Mouse (Mus musculus) 416B (cell line): Measurements from ENCODE around the gene Prr36.
"Not testable (repeated sequence)": the region's sequence is repeated elsewhere in the genome, so short reads cannot be mapped to it uniquely, and the experiment has no call there.

ENCODE experiments used
- DNase-seq: peaks from one replicate; pipeline ENCODE4 v3.0.0; 2011; ENCODE audit warnings: low read depth

The Prr36 gene

DNA sequence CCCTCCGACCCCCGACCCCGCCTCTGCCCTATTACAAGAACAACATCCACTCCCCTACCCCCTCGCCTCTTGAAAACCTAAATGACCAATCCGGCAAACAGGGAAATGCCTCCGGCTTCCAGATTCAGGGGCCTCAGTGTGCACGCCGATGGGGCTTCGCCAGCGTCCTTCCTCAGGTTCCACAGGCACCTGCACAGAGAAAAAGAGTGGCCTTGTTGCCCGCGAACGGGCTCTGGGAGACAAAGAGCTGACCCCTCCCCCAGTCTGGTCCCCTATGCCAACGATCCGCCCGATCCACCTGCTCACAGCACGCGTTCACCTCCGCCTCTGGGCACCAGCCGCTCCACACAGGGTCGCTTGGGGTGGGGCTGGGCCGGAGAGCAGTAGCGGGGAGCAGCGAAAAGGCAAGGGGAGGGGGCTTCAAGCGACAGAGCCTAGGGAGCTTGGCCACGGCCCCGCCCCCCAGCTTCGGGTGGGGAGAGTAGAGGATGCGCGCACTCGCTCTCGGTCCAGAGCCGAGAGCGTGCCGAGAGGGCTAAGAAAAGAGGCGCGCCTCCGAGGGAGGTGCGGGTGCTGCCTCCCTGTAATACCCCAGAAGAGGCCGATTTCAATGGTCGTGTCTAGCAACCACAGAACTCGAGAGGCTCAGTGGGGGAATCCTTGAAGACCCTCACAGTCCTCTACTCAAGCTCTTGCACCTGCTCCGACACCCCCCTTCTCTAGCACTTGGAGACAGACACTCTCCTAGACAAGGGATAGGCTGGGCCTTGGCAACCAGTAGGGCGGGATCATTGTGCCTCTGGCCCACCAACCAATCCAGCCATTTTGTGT is at the start of gene Prr36:
TSS of gene Prr36 (minus strand) at position 669 of the 831 bp plus-strand sequence.
- DNase-seq: no peak

DNA sequence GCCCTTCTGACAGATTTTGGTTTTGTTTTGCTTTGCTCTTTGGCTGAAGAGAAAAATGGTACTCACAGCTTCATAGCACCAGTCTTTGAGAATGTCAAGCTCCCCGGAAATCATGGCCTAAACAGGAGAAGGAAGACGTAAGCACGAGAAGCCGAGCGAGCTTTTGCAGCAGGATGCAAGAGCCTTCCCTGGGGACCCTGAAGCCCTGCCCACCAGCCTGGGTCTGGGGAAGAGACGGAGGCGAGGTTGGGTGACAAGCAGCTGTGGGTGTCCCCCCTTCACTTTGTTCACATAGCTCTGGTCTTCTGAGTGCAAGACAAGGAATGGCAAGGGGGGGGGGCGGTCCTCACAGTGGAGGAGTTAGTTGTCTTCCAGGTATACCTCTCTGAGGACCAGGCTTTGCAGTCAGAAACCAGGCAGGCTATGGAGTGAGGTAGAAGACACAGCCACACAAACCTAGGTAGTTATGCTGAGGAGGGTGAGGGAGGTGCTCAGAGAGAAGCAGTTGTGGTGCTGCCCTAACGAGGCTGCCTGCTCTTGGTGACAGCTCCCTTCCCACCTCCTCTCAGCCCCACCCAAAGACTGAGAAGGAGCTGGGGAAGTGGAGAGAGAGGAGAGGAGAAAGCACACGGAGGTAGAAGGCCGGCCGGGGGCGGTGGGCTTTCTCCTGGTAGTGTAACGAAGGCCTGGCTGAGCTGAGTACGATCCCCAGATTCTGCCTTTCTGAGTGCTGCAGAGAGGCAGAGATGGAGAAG is 48.1 kb upstream of the Prr36 start:
- no peak for DNase-seq

DNA sequence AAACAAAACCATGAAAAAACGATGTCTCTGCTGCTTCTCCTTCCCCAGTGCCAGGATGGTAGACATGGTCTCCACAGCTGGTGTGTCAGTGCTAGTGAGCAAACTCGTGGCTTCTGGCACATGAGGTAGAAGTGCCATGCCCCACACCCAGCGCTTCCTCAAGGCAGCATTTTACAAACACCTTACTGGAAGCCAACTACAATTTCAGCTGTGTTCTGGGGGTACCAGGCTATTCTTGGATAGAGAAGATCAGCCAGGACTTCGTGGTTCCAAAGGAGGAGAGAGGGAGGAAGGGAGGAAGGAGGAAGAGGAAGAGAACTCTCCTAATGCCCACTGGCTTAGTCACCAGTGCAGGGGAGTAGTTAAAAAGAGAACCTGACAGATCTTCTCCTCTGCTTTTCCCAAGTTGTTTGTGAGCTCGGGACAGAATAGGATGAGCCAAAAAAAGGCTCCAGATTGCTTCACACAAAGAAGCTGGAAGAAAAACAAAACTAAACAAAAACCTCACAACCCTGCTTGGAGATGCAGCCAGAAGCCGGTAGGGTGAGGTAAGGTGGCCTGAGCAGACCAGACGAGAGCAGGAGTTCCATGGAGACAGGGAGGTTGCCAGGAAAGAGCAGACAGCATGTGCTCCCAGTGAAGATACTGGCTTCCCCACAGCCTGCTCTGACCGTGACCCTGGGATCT is 46.0 kb upstream of the Prr36 start:
- no peak for DNase-seq

DNA sequence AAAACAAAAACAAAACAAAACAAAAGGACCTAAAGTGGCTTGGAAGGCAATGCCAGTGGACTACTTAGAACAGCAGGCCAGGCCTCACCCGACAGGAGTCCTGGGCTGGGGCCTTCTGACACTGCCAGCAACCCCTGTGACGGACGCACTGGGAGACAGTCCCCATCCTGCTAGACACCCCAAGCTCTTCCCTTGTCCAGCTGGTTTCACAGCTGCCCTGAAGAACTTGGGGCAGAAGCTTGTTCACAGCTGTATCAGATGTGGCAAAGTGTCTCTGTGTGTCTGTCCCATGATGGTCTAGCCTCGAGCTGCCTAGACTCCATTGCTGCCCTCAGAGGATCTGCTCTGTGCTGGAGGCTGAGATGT is 42.5 kb upstream of the Prr36 start:
- DNase-seq: no peak

DNA sequence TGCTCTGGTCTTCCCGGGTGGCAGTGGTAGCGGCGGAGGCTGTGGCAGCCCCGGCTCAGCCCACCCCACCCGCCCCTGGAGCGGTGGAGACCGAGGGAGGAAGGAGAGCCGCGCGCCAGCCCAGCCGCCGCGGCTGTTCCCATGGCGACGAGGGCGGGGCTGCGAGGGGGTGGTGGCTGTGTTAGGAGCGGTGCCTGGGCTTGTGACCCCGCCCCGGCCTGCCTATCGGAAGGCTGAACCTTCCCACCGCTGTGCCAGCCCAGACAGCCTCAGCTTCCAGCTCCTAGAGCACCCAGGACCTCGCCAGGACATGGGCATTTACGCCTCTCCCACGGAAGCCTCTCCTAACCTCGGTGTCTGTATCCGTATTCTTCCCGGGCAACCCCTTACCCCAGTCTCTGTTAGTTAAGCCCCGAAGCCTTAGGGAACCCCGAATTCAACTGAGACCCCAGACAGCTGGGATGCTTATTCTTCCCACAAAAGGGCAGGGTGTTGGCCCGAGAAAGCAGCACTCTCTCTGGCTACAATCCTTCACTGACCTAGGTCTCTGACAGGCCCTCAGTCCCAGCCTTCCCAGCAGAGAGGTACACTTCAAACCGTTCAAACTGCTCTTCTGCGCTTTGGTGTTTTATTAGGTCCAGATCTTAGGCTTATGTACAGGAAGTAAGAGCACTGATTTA is 42.0 kb upstream of the Prr36 start, which contains the start of gene Ctxn1:
TSS of gene Ctxn1 (minus strand) at position 150 of the 680 bp plus-strand sequence.
- no peak for DNase-seq

DNA sequence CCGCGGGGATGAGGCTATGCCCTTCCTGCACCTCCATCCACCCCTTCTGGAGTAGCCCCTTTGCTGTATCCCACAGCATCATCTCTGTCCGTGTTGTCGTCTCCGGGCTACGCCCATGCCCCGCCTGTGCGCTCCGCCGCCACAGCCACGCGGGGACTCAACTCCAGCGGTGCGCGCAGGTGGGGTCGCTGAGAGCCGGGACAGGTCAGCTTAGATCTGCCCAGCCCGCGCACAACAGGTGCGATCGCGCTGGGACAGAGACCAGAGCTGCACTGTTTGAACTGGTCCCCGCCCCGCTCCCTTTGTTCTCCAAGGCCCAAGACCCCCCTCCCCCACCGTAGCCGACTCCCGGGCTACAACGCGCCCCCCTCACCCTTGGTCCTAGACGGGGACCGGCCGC is 41.4 kb upstream of the Prr36 start:
- no peak for DNase-seq

DNA sequence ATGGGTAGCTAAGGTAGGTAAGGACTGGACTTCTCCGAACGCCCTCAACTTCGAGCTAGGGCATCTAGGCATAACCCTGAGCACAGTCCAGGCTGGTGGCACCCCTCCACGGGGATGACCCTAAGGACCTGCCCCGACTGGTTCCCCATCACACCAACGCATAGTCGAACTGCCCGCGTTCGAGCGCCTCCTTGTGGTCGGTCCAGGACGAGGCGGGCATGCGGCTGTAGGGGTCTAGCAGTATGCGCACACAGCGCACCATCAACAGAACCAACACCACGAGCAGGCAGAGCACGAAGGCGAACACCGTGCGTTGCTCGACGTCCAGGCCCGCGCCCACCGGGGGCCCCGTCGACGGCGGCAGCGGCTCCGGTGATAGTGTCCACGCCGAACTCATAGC is 41.0 kb upstream of the Prr36 start:
- DNase-seq: no peak

DNA sequence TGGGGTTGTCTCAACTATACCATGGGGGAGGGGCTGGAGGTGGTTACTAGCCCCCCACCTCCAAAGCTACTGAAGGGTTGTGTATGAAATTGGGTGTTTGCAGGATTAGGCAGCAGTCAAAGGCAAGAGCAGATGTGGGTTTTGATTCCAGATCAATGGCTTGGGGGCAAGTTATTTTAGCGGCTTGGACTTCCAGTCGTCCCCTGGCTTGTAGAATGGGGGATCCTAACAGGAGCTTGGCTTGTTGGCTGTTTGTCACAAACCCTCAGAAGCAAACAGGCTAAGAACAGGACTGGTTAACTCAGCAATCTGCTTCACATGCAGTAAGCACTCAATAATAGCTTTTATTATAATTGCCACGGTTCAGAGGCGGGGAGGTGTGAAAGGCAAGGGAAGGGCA is 40.1 kb upstream of the Prr36 start:
- no peak for DNase-seq

DNA sequence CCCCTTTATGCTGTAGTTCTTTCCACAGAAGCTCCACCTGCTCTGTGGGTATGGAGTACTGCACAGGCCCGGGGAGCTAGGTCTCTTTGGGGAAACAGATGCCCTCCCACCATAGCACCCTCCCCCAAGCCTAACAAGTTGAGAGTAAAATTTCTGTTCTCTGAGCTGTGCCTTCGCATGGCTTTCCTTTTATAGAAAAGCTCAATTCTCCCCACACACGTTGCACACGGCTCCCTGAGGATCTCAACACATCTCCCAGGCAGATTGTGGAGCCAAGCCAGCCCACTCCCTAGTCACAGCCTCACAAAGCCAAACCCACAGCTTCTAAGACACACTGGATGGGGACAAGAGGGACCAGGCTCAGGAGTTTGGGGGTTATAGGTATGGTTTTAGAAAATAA is 39.7 kb upstream of the Prr36 start:
- DNase-seq: no peak

DNA sequence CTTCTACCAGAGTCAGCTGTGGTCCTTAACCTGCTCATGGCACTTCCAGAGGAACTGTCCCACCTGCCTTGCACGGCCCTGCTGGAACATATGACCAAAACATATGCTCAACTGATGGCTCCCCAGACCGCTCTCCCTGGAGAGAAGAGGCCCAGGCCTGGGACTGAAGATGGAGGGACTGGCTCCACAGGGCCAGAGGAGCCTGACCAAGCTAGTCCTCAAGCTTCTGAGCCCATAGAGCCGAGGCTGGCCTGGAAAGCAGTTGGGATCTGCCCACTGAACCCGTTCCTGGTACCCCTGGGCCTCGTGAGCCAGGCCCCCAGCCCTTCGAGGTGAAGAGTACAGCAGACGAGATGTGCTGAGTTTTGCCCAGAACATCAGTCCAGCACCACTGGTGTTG is 38.2 kb upstream of the Prr36 start:
- not testable (repeated sequence) for DNase-seq

DNA sequence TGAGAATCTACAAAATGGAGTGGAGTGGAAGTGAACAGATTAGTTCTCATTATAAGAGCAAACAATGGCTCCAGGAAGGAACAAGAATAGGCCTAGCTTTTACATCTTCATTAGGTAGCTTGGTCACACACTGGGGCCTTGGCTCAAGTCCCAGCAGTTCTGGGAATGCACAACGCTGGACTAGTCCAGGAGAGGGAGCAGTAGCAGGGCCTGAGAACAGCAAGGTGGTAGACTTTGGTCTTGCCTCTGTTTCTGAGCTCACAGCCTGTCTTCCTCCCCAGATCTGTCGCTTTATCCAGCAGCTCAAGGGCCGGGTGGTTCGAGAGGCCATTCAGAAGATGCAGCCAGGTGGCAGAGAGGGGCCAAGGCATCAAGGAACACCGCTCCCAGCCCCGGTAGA is 36.7 kb upstream of the Prr36 start:
- peak; percentile 76 for DNase-seq

DNA sequence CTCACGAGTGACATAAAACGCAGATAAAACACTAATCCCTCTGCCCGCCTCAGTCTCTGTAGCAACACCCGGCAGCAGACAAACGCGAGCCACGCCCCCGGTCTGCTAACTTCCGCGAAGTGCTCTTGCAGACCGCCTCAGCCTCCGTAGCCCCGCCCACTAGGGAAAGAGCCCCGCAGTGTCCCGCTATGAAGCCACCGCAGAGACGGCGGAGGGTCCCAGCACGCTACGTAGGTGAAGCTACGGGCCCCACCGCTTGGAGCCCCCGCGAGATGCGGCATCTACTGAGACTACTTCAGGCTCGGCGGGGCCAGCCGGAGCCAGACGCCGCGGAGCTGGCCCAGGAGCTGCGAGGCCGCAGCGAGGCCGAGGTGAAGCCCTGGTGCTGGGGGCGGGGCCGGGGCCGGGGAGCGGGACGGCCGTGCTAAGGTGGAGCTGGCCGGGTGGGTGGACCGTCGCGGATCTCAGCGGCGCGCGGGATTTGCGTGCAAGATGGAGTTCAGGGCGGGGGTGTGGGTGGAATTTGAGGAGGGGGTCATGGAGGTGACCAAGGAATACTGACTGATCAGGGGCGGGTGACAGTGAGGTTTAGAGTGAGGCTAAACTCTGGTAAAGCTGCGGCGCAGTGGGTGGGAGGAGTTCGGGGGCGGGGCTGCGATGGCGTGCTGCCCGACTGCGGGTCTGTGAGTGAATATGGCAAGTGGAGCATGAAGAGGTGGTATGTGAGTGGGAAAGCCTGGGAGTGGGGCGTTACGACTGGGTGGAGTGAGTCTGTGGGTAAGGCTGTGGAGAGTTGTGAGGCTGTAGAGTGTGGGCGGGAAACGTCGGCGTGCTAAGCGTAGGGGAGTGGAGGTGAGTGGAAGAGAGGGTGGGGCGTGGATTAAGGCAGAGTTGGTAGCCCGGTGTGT is 35.9 kb upstream of the Prr36 start, which contains the start of gene Snapc2:
TSS of gene Snapc2 (plus strand) at position 147 of the 908 bp plus-strand sequence.
- peak; percentile 94 for DNase-seq

DNA sequence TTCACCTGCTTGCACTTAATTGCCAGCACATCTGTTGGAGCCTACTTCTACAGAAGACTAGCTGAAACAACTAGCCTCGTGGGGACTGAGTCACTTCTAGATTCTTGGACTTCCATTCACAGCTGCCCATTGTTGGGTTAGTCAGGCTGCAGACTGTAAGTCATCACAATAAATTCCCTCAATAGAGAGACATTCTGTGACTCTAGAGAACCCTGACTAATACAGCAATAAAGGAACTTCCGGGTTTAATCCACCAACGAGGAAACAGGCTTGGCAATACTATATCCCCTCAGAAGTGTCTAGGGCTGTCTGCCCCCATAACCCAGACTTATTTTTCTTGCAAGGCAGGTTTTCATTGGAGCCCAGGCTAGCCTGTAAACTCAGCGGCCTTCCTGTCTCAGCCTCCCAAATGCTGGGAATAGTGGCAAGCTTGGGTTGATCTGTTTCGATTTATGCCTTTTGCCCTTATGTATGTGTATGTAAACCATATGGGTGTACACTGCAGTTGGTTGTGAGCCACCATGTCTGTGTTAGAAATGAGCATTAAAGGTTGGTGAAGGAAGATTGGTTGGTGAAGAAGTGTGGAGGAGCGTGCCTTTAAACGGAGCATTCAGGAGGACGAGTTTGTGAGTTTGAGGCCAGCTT is 35.0 kb upstream of the Prr36 start:
- DNase-seq: peak; percentile 40

DNA sequence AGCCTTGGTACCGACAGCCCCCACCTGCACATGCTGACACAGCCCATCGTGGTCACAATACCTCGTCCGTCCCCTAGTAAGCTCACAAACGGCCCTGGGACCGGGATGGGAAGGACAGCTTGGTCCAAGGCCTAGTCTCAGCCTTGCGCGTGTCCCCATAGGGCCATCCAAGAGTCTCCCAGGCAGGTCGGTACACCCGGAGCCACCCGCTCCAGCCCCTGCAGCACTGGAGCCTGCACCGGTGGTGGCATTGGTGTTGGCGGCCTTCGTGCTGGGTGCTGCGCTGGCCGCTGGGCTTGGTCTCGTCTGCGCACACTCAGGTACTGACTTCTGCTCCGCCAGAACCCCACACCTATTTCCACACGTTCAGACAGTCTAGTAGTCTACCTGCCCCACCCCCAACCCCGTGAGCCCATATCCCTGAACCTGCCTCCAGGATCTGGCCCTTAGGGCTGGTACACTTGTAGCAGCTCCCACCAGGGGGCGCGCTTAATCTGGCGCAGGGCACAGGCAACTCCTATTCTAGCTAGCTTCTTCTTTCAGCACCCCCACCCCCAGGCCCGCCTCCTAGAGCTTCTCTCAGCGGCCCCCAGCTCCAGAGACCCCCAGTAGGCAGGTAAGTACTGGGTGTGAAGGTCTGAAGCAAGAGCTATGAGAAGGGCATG is 33.2 kb upstream of the Prr36 start:
- peak; percentile 79 for DNase-seq

DNA sequence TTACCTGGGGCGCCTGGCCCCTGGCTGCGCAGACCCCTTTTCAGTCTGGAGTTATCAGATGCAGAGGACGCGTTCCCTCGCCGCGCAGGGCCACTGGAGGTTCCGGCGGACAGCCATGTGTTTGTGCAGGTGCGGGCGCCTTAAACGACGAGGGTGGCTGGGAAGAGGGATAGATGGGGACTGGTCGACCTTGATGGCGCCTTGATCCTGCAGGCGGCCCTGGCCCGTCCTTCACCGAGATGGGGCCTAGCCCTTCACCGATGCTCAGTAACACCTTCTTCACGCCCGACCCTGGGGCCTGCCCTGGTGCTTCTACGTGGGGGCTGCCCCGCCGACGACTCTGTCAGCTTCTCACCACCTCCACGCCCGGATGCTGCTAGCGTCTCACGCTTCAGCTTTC is 32.0 kb upstream of the Prr36 start:
- DNase-seq: no peak

DNA sequence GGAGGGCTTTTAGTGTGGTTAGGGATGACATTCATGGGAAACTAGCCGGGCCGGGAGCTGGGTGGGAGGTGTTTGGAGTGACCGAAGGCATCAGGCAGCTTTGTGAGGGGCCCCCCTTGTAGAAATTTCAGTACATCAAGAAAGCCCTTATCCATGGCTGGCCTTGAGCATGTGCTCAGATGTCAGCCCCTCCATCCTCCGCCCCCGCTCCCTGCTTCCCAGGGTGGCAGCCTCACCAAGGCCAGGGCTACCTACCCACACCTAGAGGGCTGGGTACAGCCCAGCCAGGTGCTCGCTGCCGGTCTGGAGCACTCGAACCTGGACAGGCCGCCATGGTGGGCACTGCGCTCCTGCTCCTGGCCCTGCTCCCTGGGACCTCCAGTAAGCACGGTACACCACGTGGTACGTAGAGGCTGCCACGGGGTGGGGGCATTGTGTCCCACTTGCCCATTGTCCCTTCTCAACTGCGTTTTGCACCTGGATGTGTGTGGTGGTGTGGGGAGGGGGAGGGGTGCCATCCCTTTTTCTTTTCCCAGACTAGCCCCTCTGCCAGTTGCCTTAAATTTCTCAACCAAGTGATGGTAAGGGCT is 30.8 kb upstream of the Prr36 start, which contains the start of gene Tgfbr3l:
TSS of gene Tgfbr3l (plus strand) at position 264 of the 590 bp plus-strand sequence.
- DNase-seq: no peak

DNA sequence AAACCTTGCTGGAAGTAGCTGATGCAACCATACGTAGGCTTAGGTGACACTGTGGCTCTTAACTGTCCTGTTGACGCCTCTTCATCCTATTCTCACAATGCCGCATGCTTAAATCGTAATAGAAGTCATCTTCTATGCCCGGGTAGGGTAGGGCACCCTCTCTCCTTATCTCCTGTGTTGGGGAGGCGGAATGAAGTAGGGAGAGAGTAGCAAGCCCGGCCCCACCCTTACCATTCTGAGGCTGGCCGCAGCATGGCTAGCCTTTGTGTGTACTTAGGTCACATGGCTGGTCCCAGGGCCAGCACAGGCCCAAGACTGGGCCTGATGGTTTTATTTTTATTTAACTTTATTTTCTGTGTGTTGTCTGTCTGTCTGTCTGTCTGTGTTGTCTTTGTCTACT is 30.0 kb upstream of the Prr36 start:
- DNase-seq: no peak

DNA sequence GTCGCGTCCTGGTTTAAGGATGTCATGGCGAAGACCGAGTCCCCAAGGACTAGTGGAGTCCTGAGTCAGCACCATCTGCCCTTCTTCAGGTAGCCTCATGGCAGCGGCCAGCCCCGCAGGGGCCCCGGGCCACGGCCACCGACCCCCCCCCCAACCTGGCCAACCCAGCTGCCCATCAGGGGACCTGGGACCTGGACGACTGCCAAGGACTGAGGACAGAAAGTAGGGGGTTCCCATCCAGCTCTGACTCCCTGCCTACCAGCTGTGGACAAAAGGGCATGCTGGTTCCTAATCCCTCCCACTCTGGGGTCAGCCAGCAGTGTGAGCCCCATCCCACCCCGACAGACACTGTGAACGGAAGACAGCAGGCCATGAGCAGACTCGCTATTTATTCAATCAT is 28.5 kb upstream of the Prr36 start:
- DNase-seq: no peak

DNA sequence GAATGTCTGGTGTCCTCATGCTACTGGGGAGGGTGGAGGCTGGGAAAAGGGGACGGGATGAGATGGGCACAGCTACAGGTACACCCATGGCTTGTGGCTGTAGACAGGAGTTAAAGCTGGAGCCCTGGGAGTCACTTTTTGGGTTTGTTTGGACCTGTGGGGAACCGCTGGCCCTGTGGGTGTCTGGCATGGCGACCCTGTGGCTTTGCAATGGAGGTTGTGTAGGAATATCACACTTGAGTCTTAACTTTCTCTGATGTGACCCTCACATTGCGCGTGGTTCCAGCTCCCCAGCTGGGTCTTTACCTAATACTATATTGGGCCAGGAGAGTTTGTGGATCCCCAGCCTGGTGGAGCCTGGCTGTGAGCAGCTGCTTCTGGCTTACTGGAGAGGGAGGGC is 27.8 kb upstream of the Prr36 start:
- no peak for DNase-seq
